Mouse (Mus musculus): ENCODE data around the gene Srd5a2.

Srd5a2 gene

DNA sequence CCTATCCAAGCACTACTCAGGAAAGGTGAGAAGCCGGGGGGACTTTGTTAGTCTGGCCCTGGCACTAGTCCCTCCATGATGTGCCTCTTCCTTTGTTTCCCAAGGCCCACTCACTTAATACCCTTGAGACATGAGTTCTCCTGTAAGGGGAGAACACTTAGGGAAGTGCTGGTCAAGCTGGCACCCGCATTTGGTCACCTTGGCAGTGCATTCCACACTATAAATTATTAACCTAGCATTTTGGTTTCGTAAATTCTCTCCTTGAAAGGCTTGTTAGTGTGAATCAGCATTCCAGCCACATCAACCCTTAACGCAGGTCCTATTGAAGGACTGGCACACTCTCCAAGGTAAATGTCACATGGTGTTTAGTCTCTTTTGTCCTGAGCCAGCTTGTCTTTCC, 61.8 kb downstream of the Srd5a2 start:
- DNase-seq (ENCODE audit: low read depth, low spot score) = no peak

DNA sequence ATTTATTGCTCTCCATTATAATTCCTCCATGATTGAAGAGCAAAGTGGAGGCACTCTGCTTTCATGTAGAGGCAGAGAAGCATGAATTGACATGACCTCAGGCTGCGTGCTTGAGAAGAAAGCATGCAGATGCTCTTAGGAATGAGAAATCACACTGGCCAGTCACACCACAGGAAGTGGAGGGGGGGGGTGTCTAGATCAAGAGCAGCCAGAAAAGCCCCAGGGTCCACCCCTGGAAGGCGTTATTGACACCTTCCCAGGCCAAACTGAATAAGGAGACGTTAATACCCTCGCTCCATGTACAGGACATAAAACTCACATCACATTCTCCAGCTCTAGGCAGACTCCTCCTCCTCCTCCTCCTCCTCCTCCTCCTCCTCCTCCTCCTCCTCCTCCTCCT, 63.2 kb downstream of the Srd5a2 start:
- no peak for DNase-seq (ENCODE audit: low read depth, low spot score)

DNA sequence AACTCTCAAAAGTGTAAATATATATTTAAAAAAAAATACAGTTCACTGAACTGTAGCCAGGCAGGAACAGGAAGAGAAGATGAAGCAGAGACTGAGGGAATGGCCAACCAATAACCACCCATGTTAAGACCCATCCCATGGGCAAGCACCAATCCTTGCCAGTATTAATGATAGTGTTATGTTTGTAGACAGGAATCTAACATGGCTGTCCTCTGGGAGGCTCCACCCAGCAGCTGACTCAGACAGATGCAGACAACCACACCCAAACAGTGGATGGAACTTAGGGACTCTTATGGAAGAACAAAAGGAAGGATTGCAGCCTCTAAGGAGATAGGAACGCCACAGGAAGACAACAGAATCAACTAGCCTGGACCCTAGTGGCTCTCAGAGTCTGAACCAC, 64.8 kb downstream of the Srd5a2 start:
- DNase-seq (ENCODE audit: low read depth, low spot score) = no peak

GRCm38 (mm10) chr17:73976066-73976465, 71.7 kb downstream of the Srd5a2 start:
- no peak for DNase-seq (ENCODE audit: low read depth, low spot score)

DNA sequence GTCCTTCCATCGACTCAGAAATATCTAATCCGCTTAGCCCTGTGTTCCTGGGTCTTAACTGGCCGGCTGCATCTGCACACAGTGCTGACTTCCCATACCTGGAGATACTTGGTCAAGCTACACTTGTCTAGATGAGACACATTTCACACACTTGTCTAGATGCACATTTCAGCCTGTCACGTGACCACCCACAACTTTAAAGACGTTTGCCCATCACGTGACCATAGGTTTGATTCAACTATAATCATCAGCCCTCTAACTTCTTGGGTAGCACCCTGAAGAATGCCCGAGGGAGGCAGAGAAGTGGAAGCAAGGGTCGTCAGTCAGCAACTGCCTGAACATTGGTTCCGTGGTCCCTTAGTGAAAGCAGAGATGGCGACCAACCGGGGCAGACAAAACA, 75.1 kb downstream of the Srd5a2 start:
- no peak for DNase-seq (ENCODE audit: low read depth, low spot score)

- no peak for DNase-seq (ENCODE audit: low read depth, low spot score)
Observed at GRCm38 (mm10) chr17:73971291-73971690, 76.4 kb downstream of the Srd5a2 start.

GRCm38 (mm10) chr17:73970361-73971027, 77.2 kb downstream of the Srd5a2 start:
- DNase-seq (ENCODE audit: low read depth, low spot score) = no peak
